Mouse (Mus musculus): ENCODE results near the gene Pnpo.

The Pnpo gene

DNA sequence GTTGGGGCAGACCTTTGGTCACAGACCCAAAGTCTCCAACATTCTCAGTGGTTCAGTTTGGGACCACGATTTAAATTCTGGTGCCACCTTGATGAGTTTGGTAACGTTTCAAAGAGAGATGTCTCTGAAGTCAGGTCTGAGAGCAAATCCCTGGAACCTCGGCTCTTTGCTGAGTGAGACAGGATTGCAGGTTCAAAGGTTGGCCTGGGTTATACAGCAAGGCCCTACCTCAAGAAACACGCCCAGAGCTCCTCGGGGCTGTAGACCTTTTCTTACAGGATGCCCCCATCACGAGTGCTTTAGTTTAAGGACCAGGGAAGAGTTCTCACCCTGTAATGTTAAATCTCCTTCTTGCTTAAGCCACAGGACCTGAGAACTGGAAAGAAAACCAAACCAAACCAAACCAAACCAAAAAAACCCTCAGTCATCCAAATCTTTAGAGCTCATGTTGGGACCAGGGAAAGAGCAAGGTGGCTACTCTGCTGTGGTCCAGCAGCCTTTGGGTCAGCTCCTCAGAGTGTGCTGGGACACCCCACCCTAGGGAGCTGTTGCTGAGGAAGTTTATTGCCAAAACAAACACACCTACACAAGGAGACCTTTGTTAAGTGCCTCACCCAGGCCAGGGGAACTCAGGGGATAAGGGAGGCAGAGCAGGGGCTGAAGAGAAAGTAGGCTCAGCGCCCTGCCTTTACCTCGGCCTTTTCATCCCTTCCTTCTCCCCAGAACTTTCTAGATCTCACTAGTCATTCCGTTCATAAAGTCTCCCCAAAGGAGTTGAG is 7.7 kb downstream of the Pnpo start:
- peak; percentile 68 for DNase-seq

DNA sequence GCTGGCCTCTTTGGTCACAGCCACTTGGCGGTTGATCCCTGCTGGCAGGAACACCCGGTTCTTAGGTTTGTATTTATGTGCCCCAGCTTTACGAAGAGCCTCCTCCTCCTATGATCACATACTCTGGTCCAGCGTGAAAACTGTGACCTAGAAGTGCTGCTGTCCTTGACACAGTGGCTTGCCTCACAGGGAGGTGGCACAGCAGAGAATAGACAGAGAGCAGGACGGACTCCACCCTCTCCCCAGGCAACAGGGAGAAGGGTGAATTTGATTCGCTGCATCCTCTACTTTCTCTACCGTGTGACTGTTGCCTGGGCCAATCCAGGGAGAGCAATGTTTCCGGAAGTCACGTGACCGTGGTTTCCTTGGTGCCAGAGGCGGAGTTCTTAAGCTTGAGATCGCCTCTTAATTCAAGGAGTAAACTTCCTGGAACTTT is 8.8 kb downstream of the Pnpo start:
- peak; percentile 95 for DNase-seq

DNA sequence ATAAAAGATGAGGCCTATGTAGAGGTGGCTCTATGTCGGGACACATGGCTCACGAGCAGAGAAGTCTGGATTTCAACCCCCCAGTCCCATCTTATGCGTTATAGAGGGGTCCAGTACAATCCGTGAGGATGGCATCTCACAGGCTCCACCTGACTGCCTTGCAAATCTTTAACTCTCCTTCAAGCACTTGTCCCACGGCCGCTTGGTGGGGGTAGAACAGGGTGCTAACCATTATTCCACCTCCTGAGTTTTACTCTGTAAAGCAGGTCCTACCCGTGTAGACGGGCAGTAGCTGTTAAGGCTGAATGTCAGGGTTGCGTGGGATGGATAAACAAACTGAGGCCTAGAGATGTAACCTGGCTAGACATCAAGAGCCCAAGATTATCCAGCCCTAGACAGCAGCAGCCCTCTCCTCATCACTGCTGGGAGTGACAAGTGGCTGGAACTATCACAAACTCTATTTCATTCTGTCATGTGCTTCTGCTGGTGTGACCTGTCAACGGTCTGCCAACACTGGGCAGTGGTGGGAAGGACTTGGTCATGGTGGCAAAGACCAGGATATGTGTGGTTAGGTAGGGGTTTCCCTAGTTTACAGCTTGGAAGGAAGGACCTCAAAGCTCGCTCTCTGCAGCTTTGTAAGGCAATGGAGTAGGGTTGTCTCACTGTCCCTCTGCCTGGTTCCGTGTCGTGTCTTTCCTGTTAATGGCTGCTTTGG is 10.1 kb downstream of the Pnpo start:
- DNase-seq = no peak

DNA sequence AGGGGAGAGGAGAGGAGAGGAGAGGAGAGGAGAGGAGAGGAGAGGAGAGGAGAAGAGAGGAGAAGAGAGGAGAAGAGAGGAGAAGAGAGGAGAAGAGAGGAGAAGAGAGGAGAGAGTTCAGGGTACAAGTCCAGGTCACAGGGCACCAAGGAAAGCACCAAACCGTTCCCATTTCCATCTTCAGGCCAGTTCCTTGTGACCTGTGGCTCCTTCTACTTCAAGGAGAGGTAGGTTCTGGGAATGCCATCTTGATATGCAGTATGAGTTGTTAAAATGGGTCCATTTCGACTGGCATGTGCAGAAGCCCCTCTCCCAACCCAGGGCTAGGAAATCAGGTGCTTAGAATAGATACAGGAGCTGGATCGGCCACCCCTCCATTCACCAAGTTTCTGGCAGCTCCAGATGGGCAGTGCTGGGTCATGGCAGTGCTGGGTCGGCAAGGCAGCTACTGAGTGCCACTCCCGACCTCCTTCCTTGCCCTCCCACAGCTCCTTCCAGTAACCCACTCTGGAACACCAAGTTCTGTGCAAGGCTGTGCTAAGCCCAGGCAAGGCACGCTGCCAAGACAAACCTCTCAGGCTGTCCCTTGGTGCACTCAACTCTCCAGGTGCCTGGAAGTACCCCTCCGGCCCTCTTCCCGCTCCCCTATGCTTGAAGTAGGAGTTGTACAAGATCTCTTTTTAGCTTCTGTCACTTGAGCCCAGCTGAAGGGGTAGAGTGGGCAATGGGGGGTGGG is 12.3 kb downstream of the Pnpo start:
- peak; percentile 94 for DNase-seq

DNA sequence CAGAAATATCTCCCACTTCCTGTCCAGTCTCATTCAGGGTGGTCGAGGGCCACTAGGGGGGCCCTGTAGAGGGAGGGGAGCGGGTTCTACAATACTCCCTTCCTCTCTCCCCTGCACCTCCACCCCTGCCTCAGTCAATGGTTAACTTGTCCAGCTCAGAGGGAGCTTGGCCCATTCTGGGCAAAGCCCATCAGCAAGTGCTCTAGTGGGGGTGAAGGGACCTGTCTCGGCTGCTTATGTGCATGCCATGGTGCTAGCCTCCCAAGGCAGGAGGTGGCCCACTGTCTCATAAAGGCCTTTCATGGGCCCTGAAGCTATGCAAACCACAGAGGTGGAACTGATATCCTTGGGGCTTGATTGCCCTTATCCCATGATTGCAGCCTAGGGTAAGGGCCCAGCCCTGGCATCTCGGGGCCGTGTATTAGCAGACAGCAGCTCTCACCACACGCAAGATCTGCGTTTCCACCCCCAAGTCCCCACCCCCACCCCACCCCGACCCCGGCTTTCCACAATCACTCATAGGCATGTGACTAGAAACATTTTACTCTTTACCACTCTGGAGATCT is 13.9 kb downstream of the Pnpo start:
- DNase-seq = no peak

DNA sequence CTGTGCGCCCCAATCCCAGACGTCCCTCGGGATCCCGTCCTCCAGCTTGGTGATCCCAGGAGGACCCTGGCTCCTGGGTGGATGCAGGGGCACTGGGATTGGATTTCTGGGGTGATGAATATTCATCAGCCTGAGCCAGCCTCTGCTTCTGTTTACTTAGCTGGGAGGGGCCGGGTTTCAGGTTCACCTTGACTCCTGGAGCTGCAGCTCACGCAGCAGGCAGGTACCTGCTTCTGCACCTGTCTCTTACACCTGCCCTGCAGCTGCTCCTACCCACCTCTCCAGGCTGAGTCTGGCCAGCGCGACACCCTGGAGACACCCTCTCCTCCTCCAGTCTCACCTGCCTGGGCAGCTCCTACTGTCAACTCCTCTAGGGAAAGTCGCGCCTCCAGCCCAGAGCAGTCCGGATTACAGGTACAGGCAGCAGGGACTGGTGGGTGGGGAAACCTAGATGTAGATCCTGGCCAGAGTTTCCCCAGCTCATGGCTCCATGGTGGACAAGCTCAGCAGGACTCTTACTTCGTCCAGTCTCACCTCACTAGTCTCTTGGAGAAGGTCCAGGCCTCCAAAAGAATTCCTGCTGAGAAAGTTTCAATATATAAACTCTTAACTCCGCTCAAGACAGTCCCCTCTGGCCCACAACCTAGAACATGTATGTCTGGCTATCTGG is 14.6 kb downstream of the Pnpo start:
- peak; percentile 83 for DNase-seq

DNA sequence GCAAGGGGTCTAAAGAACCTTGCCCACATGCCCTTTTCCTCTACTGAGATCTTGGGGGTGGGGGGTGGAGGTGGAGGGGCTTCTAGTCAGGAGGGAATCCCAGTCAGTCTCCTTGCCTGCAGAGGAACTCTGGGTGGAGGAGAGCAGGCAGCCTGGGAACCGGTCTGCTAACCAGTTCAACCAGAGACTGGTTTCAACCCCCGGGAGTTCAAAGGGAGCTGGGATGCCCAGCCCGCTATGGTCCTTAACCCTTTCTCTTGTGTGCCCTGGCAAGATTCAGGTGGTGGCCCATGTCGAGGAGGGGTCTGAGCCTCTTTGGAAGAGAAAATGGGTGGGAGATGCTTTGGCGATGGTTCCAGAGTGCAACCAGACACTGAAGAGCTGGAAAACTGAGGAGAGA is 15.1 kb downstream of the Pnpo start:
- peak; percentile 50 for DNase-seq

DNA sequence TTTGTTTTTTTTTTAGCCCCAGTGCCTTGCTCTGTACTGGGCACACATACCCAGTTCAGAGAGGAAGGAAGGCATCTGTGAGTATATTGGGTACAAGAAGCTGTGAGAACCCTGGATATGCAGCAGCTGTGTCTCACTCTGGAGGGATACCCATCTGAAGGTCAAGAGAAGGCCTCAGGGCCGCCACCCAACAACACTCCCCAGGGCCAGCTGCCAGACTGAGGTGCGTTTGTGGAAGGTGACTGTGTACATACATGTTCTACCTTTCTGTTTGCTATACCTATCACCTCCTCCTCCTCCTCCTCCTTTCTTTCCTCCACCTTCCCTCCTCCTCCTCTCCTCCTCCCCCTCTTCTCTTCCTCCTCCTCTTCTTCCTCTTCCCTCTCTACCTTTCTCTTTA is 15.7 kb downstream of the Pnpo start, which contains the start of gene Prr15l:
TSS of gene Prr15l (plus strand) at position 17 of the 400 bp plus-strand sequence.
- DNase-seq = peak; percentile 51

DNA sequence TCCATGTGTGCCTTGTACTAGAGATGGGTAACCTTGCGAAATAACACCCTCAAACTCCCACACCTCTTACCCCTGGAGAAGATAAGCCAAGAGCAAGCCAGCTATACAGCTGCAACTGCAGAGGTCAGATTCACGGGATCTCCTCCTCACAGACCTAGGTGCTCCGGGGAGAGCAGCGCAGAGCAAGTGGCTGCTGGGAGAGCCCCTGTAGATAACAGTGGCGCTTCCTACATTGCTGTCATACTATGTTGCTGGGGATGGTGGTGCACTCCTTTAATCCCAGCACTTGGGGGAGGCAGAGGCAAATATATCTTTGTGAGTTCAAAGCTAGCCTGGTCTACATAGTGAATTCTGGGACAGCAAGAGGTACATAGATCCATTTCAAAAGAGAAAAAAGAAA is 17.2 kb downstream of the Pnpo start:
- DNase-seq = no peak

DNA sequence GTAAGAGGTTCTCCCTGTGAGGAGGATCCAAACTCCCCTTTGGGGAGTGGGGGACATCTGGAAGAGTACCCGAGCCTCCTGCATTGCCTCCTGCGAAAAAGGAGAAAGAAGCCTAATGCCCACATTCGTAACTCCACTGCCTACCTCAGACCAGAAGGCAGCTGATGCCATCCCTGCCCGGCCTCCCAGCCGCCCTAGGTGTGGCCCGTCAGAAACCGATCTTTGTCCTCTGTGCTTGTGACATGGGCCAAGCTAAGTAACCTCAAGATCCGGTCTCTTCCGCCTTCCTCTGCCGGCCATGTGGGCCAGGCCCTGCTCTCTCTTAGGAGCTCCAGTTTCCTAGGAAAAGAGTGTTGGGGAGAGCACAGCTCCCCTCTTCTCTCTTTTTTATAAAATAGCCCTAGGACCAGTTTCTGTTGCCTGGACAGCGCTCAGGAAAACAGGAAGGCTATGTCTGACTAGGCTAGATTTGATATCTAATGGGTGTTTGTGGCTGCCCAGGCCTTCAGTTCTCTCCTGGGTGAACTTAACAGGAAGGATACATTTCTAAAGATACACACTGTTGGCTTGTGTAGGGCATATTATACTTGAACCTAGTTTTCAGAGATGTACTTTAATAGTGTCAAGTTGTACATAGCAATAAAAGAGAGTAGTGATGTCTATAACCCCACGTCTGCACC is 18.2 kb downstream of the Pnpo start:
- DNase-seq = no peak

DNA sequence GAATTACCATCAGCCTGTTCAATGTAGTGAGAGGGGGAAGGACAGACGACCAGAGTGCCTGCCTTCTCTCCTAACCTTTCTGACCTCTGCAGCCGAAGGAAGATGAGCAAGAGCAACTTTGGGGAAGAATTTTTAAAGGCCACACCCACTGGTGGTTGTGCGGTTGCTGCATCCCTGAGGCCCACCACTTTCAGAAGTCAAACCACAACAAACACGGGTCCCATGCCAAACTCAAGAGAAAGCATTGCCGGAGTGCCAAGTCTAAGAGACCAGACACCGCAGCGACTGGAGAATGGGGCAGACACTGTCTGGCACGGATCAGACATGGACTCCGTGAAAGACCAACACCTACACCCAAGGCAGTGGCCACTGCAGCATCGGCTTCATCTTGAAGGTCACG is 18.9 kb downstream of the Pnpo start:
- peak; percentile 21 for DNase-seq

DNA sequence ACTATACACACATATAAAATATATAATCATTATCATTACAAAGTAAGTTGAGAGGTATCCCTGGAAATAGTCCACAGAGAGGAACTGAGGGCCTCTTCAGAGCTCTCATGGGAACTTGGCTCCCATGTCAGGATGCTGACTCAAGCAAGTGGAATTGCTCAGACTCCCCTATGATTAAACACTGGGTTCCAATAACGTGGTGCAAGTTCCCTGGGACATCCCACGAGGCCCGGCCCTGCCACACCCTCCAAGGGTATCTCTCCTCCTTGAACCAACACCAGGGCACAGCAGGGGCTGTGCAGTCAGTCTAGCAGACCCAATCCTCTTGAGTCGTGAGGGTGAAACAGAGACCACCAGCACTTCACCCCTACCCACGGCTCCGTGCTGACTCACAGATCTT is 24.8 kb downstream of the Pnpo start:
- peak; percentile 65 for DNase-seq

DNA sequence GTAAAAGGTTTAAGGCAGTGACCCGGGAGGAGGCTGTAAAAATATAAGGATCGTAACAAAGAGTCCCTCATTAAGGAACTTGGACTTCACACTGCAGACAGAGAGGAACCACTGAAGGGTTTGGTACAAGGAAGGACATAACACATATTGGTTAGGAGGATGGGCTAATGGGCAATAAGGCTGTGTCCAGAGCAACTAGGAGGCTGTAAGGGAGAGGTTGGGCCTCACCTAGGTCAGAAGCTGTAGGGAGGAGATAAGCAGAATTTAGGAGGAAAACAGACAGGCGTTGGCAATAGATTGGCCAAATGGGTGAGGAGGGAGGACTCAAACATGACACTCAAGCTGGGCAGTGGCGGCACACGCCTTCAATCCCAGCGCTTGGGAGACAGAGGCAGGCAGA is 26.4 kb downstream of the Pnpo start:
- DNase-seq = no peak

DNA sequence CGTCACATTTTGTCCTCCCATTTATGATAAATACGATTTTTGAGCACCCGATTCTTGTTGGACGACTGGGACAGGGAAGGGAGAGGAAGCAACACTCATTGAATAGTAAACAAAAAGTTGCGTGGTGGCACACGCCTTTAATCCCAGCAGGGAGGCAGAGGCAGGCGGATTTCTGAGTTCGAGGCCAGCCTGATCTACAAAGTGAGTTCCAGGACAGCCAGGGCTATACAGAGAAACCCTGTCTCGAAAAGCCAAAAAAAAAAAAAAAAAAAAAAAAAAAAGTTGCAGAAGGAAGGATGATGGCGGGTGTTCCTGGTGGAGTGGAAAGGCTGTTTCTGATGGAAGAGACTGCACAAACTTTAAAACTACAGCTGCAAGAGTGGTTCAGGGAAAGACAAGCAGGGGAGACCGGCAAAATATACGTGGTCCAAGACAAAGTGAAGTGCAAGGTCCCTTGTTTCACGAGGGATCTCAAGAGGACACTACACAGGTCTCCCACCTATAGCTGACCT is 26.8 kb downstream of the Pnpo start:
- DNase-seq = no peak

DNA sequence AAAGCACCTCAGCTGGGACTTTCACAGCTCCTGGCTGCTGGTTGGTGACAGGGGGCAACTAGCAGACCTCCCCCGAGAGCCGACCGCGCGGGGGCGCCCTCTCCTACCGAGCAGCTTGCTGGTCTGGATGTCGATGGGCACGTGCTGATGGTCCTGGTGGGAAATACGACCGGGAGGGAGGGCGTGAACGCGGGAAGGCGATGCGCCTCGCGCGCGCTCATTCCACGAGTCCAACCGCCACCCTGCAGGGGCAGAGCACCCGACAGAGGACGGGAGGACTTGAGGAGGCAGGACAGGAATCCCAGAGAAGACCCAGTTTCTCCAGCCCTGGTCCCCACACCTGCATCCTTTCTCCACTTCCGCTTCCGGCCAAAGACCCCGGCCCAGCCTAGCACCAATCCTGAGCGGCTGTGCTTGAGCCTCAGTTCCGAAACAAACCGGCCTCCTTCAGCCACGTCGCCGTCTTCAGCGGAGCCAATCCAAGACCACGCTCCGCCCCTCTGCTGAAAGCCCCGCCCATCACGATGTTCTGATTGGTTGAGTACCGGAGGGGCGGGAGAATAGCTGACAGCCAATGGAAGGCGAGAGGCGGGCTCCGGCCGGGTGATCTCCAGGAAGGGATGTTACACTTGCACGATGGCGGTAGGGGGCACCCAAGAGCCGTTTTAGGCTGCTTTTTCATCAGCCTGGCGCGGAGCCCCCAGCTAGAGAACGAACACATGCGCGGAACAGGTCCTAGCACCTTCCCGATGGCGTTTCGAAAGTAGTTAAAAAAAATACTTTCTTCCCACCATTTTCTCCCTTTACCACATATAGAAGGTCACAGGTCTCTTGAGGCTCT is 27.5 kb downstream of the Pnpo start, which contains the start of gene Cdk5rap3:
TSS of gene Cdk5rap3 (minus strand) at position 453 of the 841 bp plus-strand sequence.
- peak; percentile 100 for DNase-seq

DNA sequence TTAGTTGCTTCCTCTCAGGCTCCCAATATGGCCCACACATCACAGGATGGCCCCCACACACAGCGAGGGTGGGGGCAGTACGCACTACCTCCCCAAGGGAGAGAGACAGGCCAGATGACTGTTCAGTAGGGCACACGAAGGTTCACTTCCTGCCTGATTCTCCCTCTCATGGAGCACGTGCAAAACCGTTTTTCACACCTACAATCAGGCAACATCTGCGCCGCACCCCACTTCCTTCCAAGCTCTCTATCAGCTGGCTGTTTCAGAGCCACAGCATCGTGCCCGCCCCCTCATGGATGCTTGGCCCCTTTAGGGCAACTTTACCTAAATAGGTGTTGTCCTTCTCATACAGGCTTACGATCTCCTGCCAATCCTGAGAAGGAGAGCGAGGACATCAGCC is 31.1 kb downstream of the Pnpo start:
- no peak for DNase-seq

DNA sequence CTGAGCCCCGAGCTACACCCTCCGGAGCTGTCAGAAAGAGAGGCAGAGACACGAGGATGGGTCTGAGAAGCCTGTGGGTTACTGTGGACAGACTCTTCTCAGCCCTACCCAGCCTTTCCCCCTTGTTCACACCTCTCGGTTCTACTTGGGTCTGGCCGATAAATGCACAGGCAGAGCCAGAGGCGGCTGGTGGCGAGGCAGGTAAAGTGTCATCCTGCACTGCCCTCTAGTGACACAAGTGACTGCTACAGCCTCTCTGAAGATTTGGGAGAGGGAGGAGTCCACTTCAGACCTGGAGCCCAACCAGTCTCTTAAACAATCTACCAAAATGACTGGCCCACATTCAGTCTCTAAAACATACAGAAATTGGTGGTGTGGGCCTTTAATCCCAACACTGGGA is 33.8 kb downstream of the Pnpo start:
- DNase-seq = peak; percentile 89

DNA sequence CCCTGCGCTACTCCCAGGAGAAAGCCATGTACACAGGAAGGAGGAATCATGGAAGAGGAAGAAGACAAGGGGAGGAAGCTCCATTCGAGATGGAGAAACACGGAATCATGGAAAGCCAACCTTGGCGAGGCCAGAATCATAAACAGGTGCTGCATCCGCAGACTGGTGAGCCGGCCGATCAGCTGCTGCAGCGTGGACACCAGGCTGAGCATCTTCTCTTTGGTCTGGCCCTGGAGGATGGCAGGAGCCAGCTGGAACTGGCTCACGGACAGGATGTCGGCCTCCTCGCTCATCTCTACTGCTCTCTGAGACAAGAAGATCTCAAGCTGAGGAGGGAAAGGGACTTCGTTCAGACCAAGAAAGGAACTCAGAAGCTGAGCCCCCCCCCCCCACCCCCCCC is 35.2 kb downstream of the Pnpo start:
- DNase-seq = no peak

DNA sequence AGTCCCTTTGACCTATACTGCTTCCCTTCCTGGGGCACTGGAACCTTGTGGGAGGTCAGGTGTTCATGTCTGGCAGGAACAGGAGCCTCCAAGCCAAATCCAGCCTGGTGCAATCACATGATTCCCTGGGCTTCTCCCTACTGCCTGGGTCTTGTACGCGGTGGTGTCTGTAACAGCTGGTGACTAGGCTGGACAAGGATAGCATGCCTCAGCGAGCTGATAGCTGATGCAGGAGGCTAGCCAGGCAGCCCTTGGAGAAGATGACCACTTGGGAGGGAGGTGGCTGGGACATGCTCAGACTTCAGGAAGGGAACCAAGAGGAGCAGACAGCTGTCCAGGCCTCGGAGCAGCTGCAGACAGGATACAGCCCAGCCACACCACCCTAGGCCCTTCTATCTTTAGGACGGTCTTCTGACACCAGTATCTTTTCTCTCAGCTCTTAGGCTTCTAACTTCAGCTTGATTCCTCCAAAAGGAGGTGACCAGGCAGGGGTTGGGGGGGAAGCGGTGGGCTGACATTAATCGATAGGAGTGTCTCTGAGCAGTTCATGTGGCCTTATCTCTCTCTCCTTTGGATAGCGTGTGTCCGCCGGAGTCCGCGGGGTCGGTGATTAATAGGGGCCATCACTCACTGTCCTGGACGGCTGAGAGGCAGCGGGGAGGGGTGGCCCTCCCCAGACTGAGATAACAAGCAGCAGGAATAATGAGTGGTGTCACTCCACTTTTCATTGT is 37.2 kb downstream of the Pnpo start:
- peak; percentile 24 for DNase-seq

All from lung, postnatal 36 days (tissue).